Mouse (Mus musculus): ENCODE measurements around the gene Nceh1. TPM values are rescaled to one million over a fixed set of nuclear protein-coding genes. Genes with fewer than 3 reads are reported as not detected.

The Nceh1 gene
- polyA plus RNA-seq, 1 experiment from 2014 or later: 28.4 TPM

GRCm38 (mm10) chr3:27283071-27283713, 100.4 kb downstream of the Nceh1 start:
- peak; percentile 84 for DNase-seq (ENCODE audit: low spot score)
- no peak overlapping the region; the same call in 1 of the 2 replicates for H3K27ac ChIP-seq (replicated peaks)
- no peaks in the 10 kb centered on the region for H3K36me3 ChIP-seq (ENCODE audit: control insufficient read depth, insufficient read depth, low read length)
- ATAC-seq (ENCODE audit: low FRiP score, low TSS enrichment): peak; percentile 77
- no peaks in the 10 kb centered on the region for H3K9me3 ChIP-seq (ENCODE audit: control insufficient read depth, low read length)
- H3K4me2 ChIP-seq (replicated peaks; ENCODE audit: low read depth): peak overlapping the region; percentile 40
- 5% methylated on average over 27 of the region's 27 CpGs for WGBS
- no peaks in the 10 kb centered on the region for H3K4me1 ChIP-seq (replicated peaks; ENCODE audit: control insufficient read depth, insufficient read depth)
- no peaks in the 10 kb centered on the region for H3K27me3 ChIP-seq (ENCODE audit: control insufficient read depth, insufficient read depth, low read length)
- H3K4me3 ChIP-seq (ENCODE audit: low read depth, low read length): peak overlapping the region; percentile 4
- 0 out of 2 replicates have a peak overlapping the region, but pooled peaks have one; percentile 31 for H3K9ac ChIP-seq (ENCODE audit: low read length)
- TF ChIP-seq EP300 (optimal IDR thresholded peaks at IDR 0.05) (no peak), CTCF (IDR thresholded peaks at IDR 0.05; ENCODE audit: low read depth) (no peak)

- 0 out of 2 replicates have a peak overlapping the region, but pooled peaks have one; percentile 40 for H3K4me2 ChIP-seq (replicated peaks; ENCODE audit: low read depth)
- H3K27ac ChIP-seq (replicated peaks): no peak overlapping the region
- TF ChIP-seq EP300 (optimal IDR thresholded peaks at IDR 0.05) (no peak), CTCF (IDR thresholded peaks at IDR 0.05; ENCODE audit: low read depth) (no peak)
- no peaks in the 10 kb centered on the region for H3K27me3 ChIP-seq (ENCODE audit: control insufficient read depth, insufficient read depth, low read length)
- ATAC-seq (ENCODE audit: low FRiP score, low TSS enrichment) (no peak), DNase-seq (ENCODE audit: low spot score) (no peak)
- H3K4me1 ChIP-seq (replicated peaks; ENCODE audit: control insufficient read depth, insufficient read depth): no peaks in the 10 kb centered on the region
- H3K36me3 ChIP-seq (ENCODE audit: control insufficient read depth, insufficient read depth, low read length): no peaks in the 10 kb centered on the region
- no peak overlapping the region for H3K9ac ChIP-seq (ENCODE audit: low read length)
- no peak overlapping the region for H3K4me3 ChIP-seq (ENCODE audit: low read depth, low read length)
- no peaks in the 10 kb centered on the region for H3K9me3 ChIP-seq (ENCODE audit: control insufficient read depth, low read length)
- WGBS: 52% methylated on average over 7 of the region's 7 CpGs
Observed at GRCm38 (mm10) chr3:27283796-27284195, 101.0 kb downstream of the Nceh1 start.

GRCm38 (mm10) chr3:27284227-27284626, 101.5 kb downstream of the Nceh1 start:
- Histone ChIP-seq H3K4me3 (ENCODE audit: low read depth, low read length) (no peak overlapping the region), H3K27me3 (ENCODE audit: control insufficient read depth, insufficient read depth, low read length) (no peaks in the 10 kb centered on the region), H3K27ac (replicated peaks) (no peak overlapping the region), H3K4me1 (replicated peaks; ENCODE audit: control insufficient read depth, insufficient read depth) (no peaks in the 10 kb centered on the region), H3K9me3 (ENCODE audit: control insufficient read depth, low read length) (no peaks in the 10 kb centered on the region), H3K9ac (ENCODE audit: low read length) (no peak overlapping the region), H3K4me2 (replicated peaks; ENCODE audit: low read depth) (no peak overlapping the region), H3K36me3 (ENCODE audit: control insufficient read depth, insufficient read depth, low read length) (no peaks in the 10 kb centered on the region)
- ATAC-seq (ENCODE audit: low FRiP score, low TSS enrichment) (no peak), DNase-seq (ENCODE audit: low spot score) (no peak)
- TF ChIP-seq EP300 (optimal IDR thresholded peaks at IDR 0.05): no peak
- TF ChIP-seq CTCF (IDR thresholded peaks at IDR 0.05; ENCODE audit: low read depth): peak; percentile 39
- 93% methylated on average over 5 of the region's 5 CpGs for WGBS

GRCm38 (mm10) chr3:27285072-27285471, 102.3 kb downstream of the Nceh1 start:
- ATAC-seq (ENCODE audit: low FRiP score, low TSS enrichment) (no peak), DNase-seq (ENCODE audit: low spot score) (no peak)
- Histone ChIP-seq H3K4me2 (replicated peaks; ENCODE audit: low read depth) (no peak overlapping the region), H3K9ac (ENCODE audit: low read length) (no peak overlapping the region), H3K9me3 (ENCODE audit: control insufficient read depth, low read length) (no peaks in the 10 kb centered on the region), H3K27ac (replicated peaks) (no peak overlapping the region), H3K27me3 (ENCODE audit: control insufficient read depth, insufficient read depth, low read length) (no peaks in the 10 kb centered on the region), H3K36me3 (ENCODE audit: control insufficient read depth, insufficient read depth, low read length) (no peaks in the 10 kb centered on the region), H3K4me1 (replicated peaks; ENCODE audit: control insufficient read depth, insufficient read depth) (no peaks in the 10 kb centered on the region), H3K4me3 (ENCODE audit: low read depth, low read length) (no peak overlapping the region)
- TF ChIP-seq CTCF (IDR thresholded peaks at IDR 0.05; ENCODE audit: low read depth) (no peak), EP300 (optimal IDR thresholded peaks at IDR 0.05) (no peak)
- WGBS: 65% methylated on average over 9 of the region's 9 CpGs

- H3K4me3 ChIP-seq (ENCODE audit: low read depth, low read length): no peak overlapping the region
- H3K9me3 ChIP-seq (ENCODE audit: control insufficient read depth, low read length): no peaks in the 10 kb centered on the region
- no peaks in the 10 kb centered on the region for H3K4me1 ChIP-seq (replicated peaks; ENCODE audit: control insufficient read depth, insufficient read depth)
- H3K36me3 ChIP-seq (ENCODE audit: control insufficient read depth, insufficient read depth, low read length): no peaks in the 10 kb centered on the region
- no peak overlapping the region for H3K4me2 ChIP-seq (replicated peaks; ENCODE audit: low read depth)
- ATAC-seq (ENCODE audit: low FRiP score, low TSS enrichment) (no peak), DNase-seq (ENCODE audit: low spot score) (no peak)
- H3K27ac ChIP-seq (replicated peaks): no peak overlapping the region
- no peaks in the 10 kb centered on the region for H3K27me3 ChIP-seq (ENCODE audit: control insufficient read depth, insufficient read depth, low read length)
- TF ChIP-seq EP300 (optimal IDR thresholded peaks at IDR 0.05): no peak
- no peak for TF ChIP-seq CTCF (IDR thresholded peaks at IDR 0.05; ENCODE audit: low read depth)
- H3K9ac ChIP-seq (ENCODE audit: low read length): no peak overlapping the region
- WGBS: 57% methylated on average over 2 of the region's 2 CpGs
Observed at GRCm38 (mm10) chr3:27288301-27288700, 105.5 kb downstream of the Nceh1 start.

GRCm38 (mm10) chr3:27288909-27289308, 106.1 kb downstream of the Nceh1 start:
- H3K9me3 ChIP-seq (ENCODE audit: control insufficient read depth, low read length): no peaks in the 10 kb centered on the region
- 0 out of 2 replicates have a peak overlapping the region, but pooled peaks have one; percentile 3 for H3K4me2 ChIP-seq (replicated peaks; ENCODE audit: low read depth)
- ATAC-seq (ENCODE audit: low FRiP score, low TSS enrichment): no peak
- no peak overlapping the region for H3K27ac ChIP-seq (replicated peaks)
- H3K4me1 ChIP-seq (replicated peaks; ENCODE audit: control insufficient read depth, insufficient read depth): no peaks in the 10 kb centered on the region
- no peak overlapping the region for H3K9ac ChIP-seq (ENCODE audit: low read length)
- TF ChIP-seq EP300 (optimal IDR thresholded peaks at IDR 0.05) (no peak), CTCF (IDR thresholded peaks at IDR 0.05; ENCODE audit: low read depth) (no peak)
- DNase-seq (ENCODE audit: low spot score): no peak
- H3K4me3 ChIP-seq (ENCODE audit: low read depth, low read length): no peak overlapping the region
- WGBS: 24% methylated on average over 8 of the region's 8 CpGs
- H3K27me3 ChIP-seq (ENCODE audit: control insufficient read depth, insufficient read depth, low read length): no peaks in the 10 kb centered on the region
- no peaks in the 10 kb centered on the region for H3K36me3 ChIP-seq (ENCODE audit: control insufficient read depth, insufficient read depth, low read length)
